Mouse (Mus musculus) thymus, adult 2 months (tissue): Measurements from ENCODE around the gene Pik3r5. TPM values are rescaled to one million over a fixed set of nuclear protein-coding genes. Genes with fewer than 3 reads are reported as not detected.

Experiments
- DNase-seq: peaks from one replicate; pipeline ENCODE4 v3.0.0; 2021
- H3K27ac ChIP-seq: fragments of 200-500 bp; 2 replicates; pipeline ENCODE4 v1.5.1; 2012; ENCODE audit warnings: low read length, control low read depth; ENCODE audit not compliant: control insufficient read depth, insufficient read depth
- H3K27me3 ChIP-seq: fragments of 200-500 bp; 2 replicates; pipeline ENCODE4 v1.6.1; 2012; ENCODE audit warnings: mild to moderate bottlenecking, low read length, moderate library complexity, mixed read lengths; ENCODE audit not compliant: control insufficient read depth, insufficient read depth
- H3K36me3 ChIP-seq: fragments of 200-500 bp; 2 replicates; pipeline ENCODE4 v1.6.1; 2012; ENCODE audit warnings: mild to moderate bottlenecking, low read length, moderate library complexity; ENCODE audit not compliant: control insufficient read depth, insufficient read depth
- H3K4me1 ChIP-seq: fragments of 200-500 bp; replicated peaks from 2 replicates; pipeline ENCODE4 v1.6.1; 2012; ENCODE audit warnings: low read length; ENCODE audit not compliant: control insufficient read depth, insufficient read depth
- H3K4me3 ChIP-seq: fragments of 200-500 bp; 2 replicates; pipeline ENCODE4 v1.5.1; 2012; ENCODE audit warnings: mild to moderate bottlenecking, low read length, control low read depth, moderate library complexity; ENCODE audit not compliant: control insufficient read depth, insufficient read depth
- CTCF ChIP-seq: fragments of 200-500 bp; IDR thresholded peaks from 2 replicates; pipeline ENCODE4 v1.5.1; 2012; ENCODE audit warnings: mild to moderate bottlenecking, control low read depth, low read length, moderate library complexity, borderline replicate concordance; ENCODE audit not compliant: control insufficient read depth, poor library complexity, insufficient read depth; ENCODE audit errors: extremely low read depth
- POLR2A ChIP-seq: fragments of 200-500 bp; IDR thresholded peaks from 2 replicates; pipeline ENCODE4 v1.6.1; 2012; ENCODE audit warnings: mild to moderate bottlenecking, low read length, control low read depth, moderate library complexity; ENCODE audit not compliant: control insufficient read depth, poor library complexity, insufficient read depth; ENCODE audit errors: extremely low read depth
- WGBS: fragments of 180-500 bp; shearing (Covaris S2); methylation state at CpG from one replicate; pipeline ENCODE4 v1.1.7; 2018; 5-methylcytosine and 5-hydroxymethylcytosine counted together
- polyA plus RNA-seq: library from polyadenylated mRNA; depleted of rRNA; stranded (reverse); fragments of >200 nt; gene quantifications from 2 replicates; pipeline ENCODE4 v1.2.3, GENCODE M21; 2012

Pik3r5 gene
- polyA plus RNA-seq, 1 experiment = 105 TPM

- no peak overlapping the region for H3K27ac ChIP-seq
- TF ChIP-seq POLR2A = no peak
- no peak for TF ChIP-seq CTCF
- no peak overlapping the region for H3K4me3 ChIP-seq
- peaks cover 57% of the 10 kb centered on the region for H3K36me3 ChIP-seq
- no peaks in the 10 kb centered on the region for H3K4me1 ChIP-seq
- no peaks in the 10 kb centered on the region for H3K27me3 ChIP-seq
- 43% methylated on average over 6 of the region's 6 CpGs for WGBS
- no peak for DNase-seq
Measured at GRCm38 (mm10) chr11:68483213-68483612, 51.3 kb downstream of the Pik3r5 start.

- Histone ChIP-seq H3K4me1 (no peaks in the 10 kb centered on the region), H3K36me3 (peaks cover 53% of the 10 kb centered on the region), H3K27ac (no peak overlapping the region), H3K27me3 (no peaks in the 10 kb centered on the region), H3K4me3 (no peak overlapping the region)
- no peak for TF ChIP-seq POLR2A
- WGBS = 97% methylated on average over 3 of the region's 3 CpGs
- no peak for DNase-seq
Measured at GRCm38 (mm10) chr11:68484431-68484830, 52.5 kb downstream of the Pik3r5 start.

- peak; percentile 34 for DNase-seq
- no peaks in the 10 kb centered on the region for H3K4me1 ChIP-seq
- no peak overlapping the region for H3K27ac ChIP-seq
- 45% methylated on average over 8 of the region's 8 CpGs for WGBS
- H3K36me3 ChIP-seq = peaks cover 45% of the 10 kb centered on the region
- H3K4me3 ChIP-seq = no peak overlapping the region
- TF ChIP-seq POLR2A (no peak), CTCF (no peak)
- H3K27me3 ChIP-seq = no peaks in the 10 kb centered on the region
Measured at GRCm38 (mm10) chr11:68485206-68485942, 53.5 kb downstream of the Pik3r5 start.

GRCm38 (mm10) chr11:68486093-68486492 is 54.2 kb downstream of the Pik3r5 start:
- no peak for DNase-seq
- Histone ChIP-seq H3K27ac (no peak overlapping the region), H3K27me3 (no peaks in the 10 kb centered on the region), H3K36me3 (peaks cover 41% of the 10 kb centered on the region), H3K4me1 (no peaks in the 10 kb centered on the region), H3K4me3 (no peak overlapping the region)
- no peak for TF ChIP-seq POLR2A
- no peak for TF ChIP-seq CTCF
- 96% methylated on average over 3 of the region's 3 CpGs for WGBS

- H3K36me3 ChIP-seq = peaks cover 46% of the 10 kb centered on the region
- H3K4me3 ChIP-seq = no peak overlapping the region
- H3K27me3 ChIP-seq = no peaks in the 10 kb centered on the region
- H3K4me1 ChIP-seq = no peaks in the 10 kb centered on the region
- WGBS = 97% methylated on average over 10 of the region's 10 CpGs
- DNase-seq = no peak
- TF ChIP-seq CTCF (no peak), POLR2A (no peak)
- no peak overlapping the region for H3K27ac ChIP-seq
Measured at GRCm38 (mm10) chr11:68487720-68488119, 55.8 kb downstream of the Pik3r5 start.

GRCm38 (mm10) chr11:68488256-68488824 is 56.4 kb downstream of the Pik3r5 start:
- WGBS = 93% methylated on average over 6 of the region's 6 CpGs
- peaks cover 53% of the 10 kb centered on the region for H3K36me3 ChIP-seq
- TF ChIP-seq CTCF = no peak
- TF ChIP-seq POLR2A = no peak
- DNase-seq = no peak
- H3K27me3 ChIP-seq = no peaks in the 10 kb centered on the region
- H3K4me3 ChIP-seq = no peak overlapping the region
- no peak overlapping the region for H3K27ac ChIP-seq
- no peaks in the 10 kb centered on the region for H3K4me1 ChIP-seq
